Mouse (Mus musculus) hindbrain, postnatal 0 days (tissue): ENCODE measurements around the gene Slco2b1. TPM values are rescaled to one million over a fixed set of nuclear protein-coding genes. Genes with fewer than 3 reads are reported as not detected.

Experiments
- ATAC-seq: fragments of 200-750 bp; cut with Nextera tagmentation; 2 replicates; pipeline ENCODE4 v1.8.0; 2017; ENCODE audit warnings: mild to moderate bottlenecking, moderate TSS enrichment, moderate library complexity
- DNase-seq: peaks from one replicate; pipeline ENCODE4 v3.0.0-alpha.2; 2015; ENCODE audit warnings: low spot score
- H3K27ac ChIP-seq: fragments of 300-500 bp; sonication (generic); 2 replicates; pipeline ENCODE4 v1.5.1; 2014; ENCODE audit warnings: mild to moderate bottlenecking
- H3K27me3 ChIP-seq: fragments of 300-500 bp; sonication (generic); 2 replicates; pipeline ENCODE4 v1.6.1; 2014; ENCODE audit warnings: low read length, mixed read lengths; ENCODE audit not compliant: insufficient read depth
- H3K36me3 ChIP-seq: fragments of 300-500 bp; sonication (generic); 2 replicates; pipeline ENCODE4 v1.6.1; 2014; ENCODE audit warnings: low read length, mixed read lengths; ENCODE audit not compliant: insufficient read depth
- H3K4me1 ChIP-seq: fragments of 300-500 bp; sonication (generic); 2 replicates; pipeline ENCODE4 v1.6.1; 2014; ENCODE audit warnings: antibody characterized with exemption, low read length, mixed read lengths; ENCODE audit not compliant: insufficient read depth
- H3K4me2 ChIP-seq: fragments of 300-500 bp; sonication (generic); 2 replicates; pipeline ENCODE4 v1.6.1; 2014; ENCODE audit warnings: low read depth, mild to moderate bottlenecking, low read length, moderate library complexity, mixed read lengths
- H3K4me3 ChIP-seq: fragments of 300-500 bp; sonication (generic); 2 replicates; pipeline ENCODE4 v1.5.1; 2014; ENCODE audit warnings: low read length
- H3K9ac ChIP-seq: fragments of 300-500 bp; sonication (generic); replicated peaks from 2 replicates; pipeline ENCODE4 v1.6.1; 2014; ENCODE audit warnings: mild to moderate bottlenecking, low read length, moderate library complexity, mixed read lengths
- H3K9me3 ChIP-seq: fragments of 300-500 bp; sonication (generic); 2 replicates; pipeline ENCODE4 v1.6.1; 2016; ENCODE audit warnings: low read length, mixed read lengths
- CTCF ChIP-seq: IDR thresholded peaks from 2 replicates; pipeline ENCODE4 v1.5.1; 2016; ENCODE audit warnings: antibody characterized with exemption, control low read depth, low read depth
- WGBS: fragments of 180-500 bp; shearing (Covaris S2); extraction: QIAGEN DNeasy Blood & Tissue Kit; methylation state at CpG from one replicate; pipeline ENCODE4 v1.1.7; 2014; 5-methylcytosine and 5-hydroxymethylcytosine counted together
- polyA plus RNA-seq: library from polyadenylated mRNA; unstranded; fragments of >200 nt; fragmentation: Nextera tagmentation; extraction: Ambion mirVana; gene quantifications from 2 replicates; pipeline ENCODE4 v1.2.1, GENCODE M21; 2015
- total RNA-seq: library from RNA; depleted of rRNA; stranded (reverse); fragments of >200 nt; gene quantifications from 2 replicates; pipeline ENCODE4 v1.2.3, GENCODE M21; 2014

The Slco2b1 gene
- total and polyA plus RNA-seq, 2 experiments from 2014 or later: 6.8 to 14.3 TPM

DNA sequence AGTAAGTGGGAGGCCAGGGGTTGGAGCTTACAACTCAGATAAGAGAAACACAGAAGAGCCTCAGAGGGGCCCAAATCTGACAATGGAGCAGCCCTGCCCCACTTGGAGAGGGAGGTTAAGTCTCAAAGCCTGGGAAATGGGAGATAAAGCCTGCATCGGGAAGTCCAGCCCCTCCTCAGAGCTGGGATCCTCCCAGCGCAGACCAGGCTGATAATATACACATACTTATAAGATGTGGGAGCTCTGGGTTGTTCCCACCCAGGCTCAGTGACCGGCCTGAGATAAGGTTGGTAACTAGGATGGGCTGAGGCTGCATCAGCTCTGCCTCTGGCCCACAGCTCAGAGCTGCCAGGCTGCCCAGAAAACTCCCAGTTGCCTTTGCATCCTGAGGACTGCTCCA, 69.1 kb downstream of the Slco2b1 start:
- Histone ChIP-seq H3K9me3 (no peaks in the 10 kb centered on the region), H3K4me2 (no peak overlapping the region), H3K4me1 (no peaks in the 10 kb centered on the region), H3K27ac (no peak overlapping the region), H3K36me3 (no peaks in the 10 kb centered on the region), H3K27me3 (no peaks in the 10 kb centered on the region), H3K9ac (no peak overlapping the region), H3K4me3 (no peak overlapping the region)
- no peak for ATAC-seq
- TF ChIP-seq CTCF: no peak
- no peak for DNase-seq
- WGBS: 56% methylated on average over 3 of the region's 3 CpGs

DNA sequence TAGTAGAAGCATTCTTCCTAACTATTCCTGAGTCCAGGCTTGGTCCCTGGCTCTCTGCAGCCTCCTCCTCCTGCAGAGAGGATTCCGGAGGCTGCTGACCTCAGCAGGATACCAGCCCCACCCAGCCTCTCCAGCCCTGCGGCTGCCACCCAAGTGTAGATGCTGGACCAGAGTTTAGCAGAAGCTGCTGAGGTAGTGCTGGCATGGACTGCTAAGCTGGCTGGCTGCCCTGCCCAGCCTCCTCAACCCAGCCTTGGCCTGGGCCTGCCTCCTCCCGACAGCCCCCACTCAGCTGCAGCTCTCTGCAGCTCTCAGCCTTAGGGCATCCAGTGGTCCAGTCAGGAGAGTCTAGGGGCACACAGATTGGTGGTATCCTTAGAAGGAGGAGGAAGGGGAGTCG, 69.9 kb downstream of the Slco2b1 start:
- peak; percentile 39 for DNase-seq

GRCm38 (mm10) chr7:99633966-99634665, 77.0 kb downstream of the Slco2b1 start:
- no peak overlapping the region for H3K4me2 ChIP-seq
- 81% methylated on average over 8 of the region's 8 CpGs for WGBS
- H3K36me3 ChIP-seq: no peaks in the 10 kb centered on the region
- DNase-seq (no peak), ATAC-seq (no peak)
- H3K9ac ChIP-seq: no peak overlapping the region
- H3K9me3 ChIP-seq: no peaks in the 10 kb centered on the region
- H3K4me1 ChIP-seq: no peaks in the 10 kb centered on the region
- no peak overlapping the region for H3K4me3 ChIP-seq
- TF ChIP-seq CTCF: no peak
- no peak overlapping the region for H3K27ac ChIP-seq
- no peaks in the 10 kb centered on the region for H3K27me3 ChIP-seq

More for the DNA sequence above, 69.9 kb downstream of the Slco2b1 start:
- no peaks in the 10 kb centered on the region for H3K4me1 ChIP-seq
- no peak overlapping the region for H3K4me2 ChIP-seq
- H3K9me3 ChIP-seq: no peaks in the 10 kb centered on the region
- ATAC-seq: 0 out of 2 replicates have a peak, but pooled peaks have one; percentile 35
- TF ChIP-seq CTCF: no peak
- no peaks in the 10 kb centered on the region for H3K36me3 ChIP-seq
- H3K4me3 ChIP-seq: no peak overlapping the region
- no peak overlapping the region for H3K27ac ChIP-seq
- no peak overlapping the region for H3K9ac ChIP-seq
- 50% methylated on average over 4 of the region's 4 CpGs for WGBS
- H3K27me3 ChIP-seq: no peaks in the 10 kb centered on the region

GRCm38 (mm10) chr7:99632286-99632685, 78.9 kb downstream of the Slco2b1 start:
- WGBS: 25% methylated on average over 6 of the region's 6 CpGs
- Histone ChIP-seq H3K4me1 (no peaks in the 10 kb centered on the region), H3K27ac (no peak overlapping the region), H3K36me3 (no peaks in the 10 kb centered on the region), H3K27me3 (peaks cover 4% of the 10 kb centered on the region; the same call in 1 of the 2 replicates), H3K4me3 (no peak overlapping the region), H3K4me2 (no peak overlapping the region), H3K9ac (no peak overlapping the region), H3K9me3 (no peaks in the 10 kb centered on the region)
- DNase-seq: no peak
- TF ChIP-seq CTCF: no peak
- no peak for ATAC-seq

DNA sequence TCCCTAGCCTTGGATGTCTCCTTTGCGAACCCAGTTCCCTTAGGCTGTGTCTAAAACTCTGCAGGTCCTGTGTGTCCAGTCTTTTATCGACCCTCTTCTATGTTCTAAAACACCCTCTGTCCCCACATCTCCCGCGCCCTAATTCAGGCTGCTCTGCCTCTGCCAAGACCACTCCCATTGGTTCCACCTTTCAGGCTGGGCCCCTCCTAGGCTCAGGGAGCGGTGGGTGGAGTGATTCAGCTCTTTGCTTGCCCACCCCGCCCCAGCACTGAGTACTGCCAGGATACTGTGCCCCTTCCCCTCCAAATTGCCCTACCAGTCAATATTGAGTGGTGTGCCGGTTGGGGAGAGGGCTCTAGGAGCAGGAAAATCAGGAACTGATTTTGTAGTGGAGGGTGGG, 83.8 kb downstream of the Slco2b1 start:
- no peak overlapping the region for H3K27ac ChIP-seq
- peak overlapping the region; percentile 83 for H3K4me2 ChIP-seq
- ATAC-seq (no peak), DNase-seq (no peak)
- no peaks in the 10 kb centered on the region for H3K9me3 ChIP-seq
- H3K4me1 ChIP-seq: peaks cover 14% of the 10 kb centered on the region
- no peaks in the 10 kb centered on the region for H3K36me3 ChIP-seq
- TF ChIP-seq CTCF: no peak
- H3K9ac ChIP-seq: no peak overlapping the region
- H3K4me3 ChIP-seq: no peak overlapping the region; the same call in 1 of the 2 replicates
- H3K27me3 ChIP-seq: peaks cover 10% of the 10 kb centered on the region; the same call in 1 of the 2 replicates
- 14% methylated on average over 7 of the region's 7 CpGs for WGBS

DNA sequence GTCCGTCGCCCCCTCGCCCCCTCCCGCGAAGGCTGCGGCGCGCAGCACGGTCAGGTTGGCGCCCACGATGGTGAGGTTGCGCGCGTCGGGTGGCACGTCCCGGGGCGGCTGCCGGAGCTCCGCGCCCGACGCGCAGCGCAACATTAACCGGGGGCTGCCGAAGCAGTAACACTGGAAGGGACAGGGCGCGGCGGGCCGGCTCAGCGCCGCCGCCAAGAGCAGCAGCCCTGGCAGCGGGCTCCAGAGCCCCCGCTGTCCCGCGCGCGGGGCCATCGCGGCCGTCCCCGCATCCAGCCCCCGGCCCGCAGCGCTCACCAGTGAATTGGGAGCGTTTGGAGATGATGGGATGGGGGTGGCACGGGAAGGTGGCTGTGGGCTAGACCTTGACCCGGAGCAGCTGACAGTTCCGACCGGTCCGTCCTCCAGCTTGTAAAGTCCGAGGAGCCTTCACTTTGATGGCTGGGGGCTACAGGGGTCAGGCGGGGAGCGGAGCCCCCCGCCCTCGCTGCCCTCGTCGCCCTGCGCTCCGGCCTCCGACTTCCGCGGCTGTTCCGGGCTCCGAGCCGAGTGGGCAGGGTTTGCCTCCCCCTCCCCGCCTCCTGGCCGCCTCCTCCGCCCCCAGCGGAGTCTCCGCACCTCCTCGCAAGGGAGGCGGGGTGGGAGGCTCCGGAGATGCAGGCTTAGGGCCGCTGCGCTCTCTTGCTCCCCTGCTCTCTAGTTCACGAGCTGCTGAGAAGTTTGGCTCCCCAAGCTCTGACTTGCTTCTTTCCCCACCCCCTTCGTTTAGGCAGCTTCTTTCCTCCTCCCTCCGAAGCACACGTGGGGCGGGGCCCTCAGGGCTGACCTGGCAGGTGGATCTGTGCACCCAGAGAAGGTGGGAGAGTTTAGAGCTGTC, 84.5 kb downstream of the Slco2b1 start, which contains the start of gene Tpbgl:
Gene Tpbgl (minus strand): TSS at position 728 of the 895 bp plus-strand sequence.
- H3K27ac ChIP-seq: peak within 1 kb of the TSS; percentile 11; the same call in 1 of the 2 replicates
- ATAC-seq: peak; percentile 12; the same call in 1 of the 2 replicates
- WGBS: under 1% methylated on average over 76 of the region's 83 CpGs

More for the DNA sequence above, 84.5 kb downstream of the Slco2b1 start, which contains the start of gene Tpbgl:
- H3K36me3 ChIP-seq: no peaks in the 10 kb centered on the region
- H3K27me3 ChIP-seq: peaks cover 10% of the 10 kb centered on the region; the same call in 1 of the 2 replicates
- no peaks in the 10 kb centered on the region for H3K9me3 ChIP-seq
- no peak for TF ChIP-seq CTCF
- peak within 1 kb of the TSS; percentile 48 for H3K4me3 ChIP-seq
- H3K4me1 ChIP-seq: peaks cover 14% of the 10 kb centered on the region
- peak within 1 kb of the TSS; percentile 52 for H3K9ac ChIP-seq
- peak within 1 kb of the TSS; percentile 83 for H3K4me2 ChIP-seq
- peak; percentile 53 for DNase-seq
